Mouse (Mus musculus): Measurements from ENCODE around the gene Ptprg.

DNA sequence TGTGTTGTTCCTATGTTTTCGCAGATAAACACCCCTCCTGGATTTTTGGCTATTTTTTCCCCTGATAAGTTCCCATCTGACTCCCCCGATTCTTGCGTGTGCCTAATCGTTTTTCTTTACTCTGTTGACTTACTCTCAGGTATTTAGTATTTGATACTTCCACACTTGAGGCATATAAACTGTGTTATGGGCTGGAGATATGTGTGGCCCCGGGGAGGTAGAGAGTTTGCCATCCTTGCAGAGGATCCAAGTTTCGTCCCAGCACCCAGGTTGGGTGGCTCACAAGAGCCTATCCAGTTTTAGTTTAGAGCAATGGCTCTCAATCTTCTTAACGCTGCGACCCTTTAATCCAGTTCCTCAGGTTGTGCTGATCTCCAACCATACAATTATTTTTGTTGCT, 265.4 kb downstream of the Ptprg start:
- TF ChIP-seq CTCF (IDR thresholded peaks at IDR 0.05; ENCODE audit: low read depth) (no peak), EP300 (IDR thresholded peaks at IDR 0.05; ENCODE audit: low read depth) (no peak)
